Mouse (Mus musculus): ENCODE measurements around the gene Adamts7. TPM values are rescaled to one million over a fixed set of nuclear protein-coding genes. Genes with fewer than 3 reads are reported as not detected.

Gene Adamts7
- polyA plus RNA-seq, 1 experiment from 2014 or later, result 7.0 TPM

GRCm38 (mm10) chr9:90244301-90245151 lies 81.7 kb downstream of the Adamts7 start:
- no peaks in the 10 kb centered on the region for H3K4me1 ChIP-seq (ENCODE audit: control insufficient read depth, insufficient read depth, low read length)
- H3K4me2 ChIP-seq (ENCODE audit: low read length), result no peak overlapping the region
- H3K27me3 ChIP-seq (ENCODE audit: control insufficient read depth, insufficient read depth, low read depth, low read length), result no peaks in the 10 kb centered on the region
- no peak overlapping the region for H3K4me3 ChIP-seq (ENCODE audit: low read depth, low read length)
- H3K9ac ChIP-seq (ENCODE audit: low read depth, low read length), result no peak overlapping the region
- no peak overlapping the region for H3K27ac ChIP-seq (ENCODE audit: low read length)
- no peak for ATAC-seq
- WGBS, result 92% methylated on average over 15 of the region's 15 CpGs
- no peaks in the 10 kb centered on the region for H3K9me3 ChIP-seq (replicated peaks; ENCODE audit: control insufficient read depth, low read length, poor library complexity, severe bottlenecking)
- no peaks in the 10 kb centered on the region; the same call in 1 of the 2 replicates for H3K36me3 ChIP-seq (ENCODE audit: control insufficient read depth, insufficient read depth, low read length)

GRCm38 (mm10) chr9:90245206-90245605 lies 82.3 kb downstream of the Adamts7 start:
- Histone ChIP-seq H3K4me2 (ENCODE audit: low read length) (no peak overlapping the region), H3K27me3 (ENCODE audit: control insufficient read depth, insufficient read depth, low read depth, low read length) (no peaks in the 10 kb centered on the region), H3K9ac (ENCODE audit: low read depth, low read length) (no peak overlapping the region), H3K27ac (ENCODE audit: low read length) (no peak overlapping the region), H3K36me3 (ENCODE audit: control insufficient read depth, insufficient read depth, low read length) (no peaks in the 10 kb centered on the region; the same call in 1 of the 2 replicates), H3K4me3 (ENCODE audit: low read depth, low read length) (no peak overlapping the region), H3K9me3 (replicated peaks; ENCODE audit: control insufficient read depth, low read length, poor library complexity, severe bottlenecking) (no peaks in the 10 kb centered on the region), H3K4me1 (ENCODE audit: control insufficient read depth, insufficient read depth, low read length) (no peaks in the 10 kb centered on the region)
- 93% methylated on average over 6 of the region's 6 CpGs for WGBS
- no peak for ATAC-seq

DNA sequence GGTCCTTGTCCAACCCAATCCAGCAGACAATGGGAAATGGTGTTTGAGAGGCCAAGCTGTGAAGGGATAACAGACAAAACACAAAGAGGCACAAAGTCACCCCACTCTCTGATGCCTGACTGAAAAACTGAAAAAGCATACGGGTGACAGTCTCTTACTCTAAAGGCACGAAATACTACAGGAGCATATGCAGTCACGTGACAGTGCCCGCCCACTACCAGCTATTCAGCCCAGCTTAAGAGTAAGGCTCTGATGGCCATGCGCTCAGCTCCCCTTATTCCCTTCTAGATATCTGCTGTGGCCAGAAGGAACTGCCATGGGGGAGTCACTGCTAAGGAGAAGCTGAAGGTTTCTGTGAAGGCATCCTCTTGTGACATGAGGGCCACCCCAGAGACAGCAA lies 82.9 kb downstream of the Adamts7 start:
- Histone ChIP-seq H3K4me2 (ENCODE audit: low read length) (no peak overlapping the region), H3K4me3 (ENCODE audit: low read depth, low read length) (no peak overlapping the region), H3K27ac (ENCODE audit: low read length) (no peak overlapping the region), H3K9me3 (replicated peaks; ENCODE audit: control insufficient read depth, low read length, poor library complexity, severe bottlenecking) (no peaks in the 10 kb centered on the region), H3K27me3 (ENCODE audit: control insufficient read depth, insufficient read depth, low read depth, low read length) (no peaks in the 10 kb centered on the region), H3K36me3 (ENCODE audit: control insufficient read depth, insufficient read depth, low read length) (no peaks in the 10 kb centered on the region; the same call in 1 of the 2 replicates), H3K9ac (ENCODE audit: low read depth, low read length) (no peak overlapping the region), H3K4me1 (ENCODE audit: control insufficient read depth, insufficient read depth, low read length) (no peaks in the 10 kb centered on the region)
- 94% methylated on average over 5 of the region's 5 CpGs for WGBS
- ATAC-seq, result no peak

DNA sequence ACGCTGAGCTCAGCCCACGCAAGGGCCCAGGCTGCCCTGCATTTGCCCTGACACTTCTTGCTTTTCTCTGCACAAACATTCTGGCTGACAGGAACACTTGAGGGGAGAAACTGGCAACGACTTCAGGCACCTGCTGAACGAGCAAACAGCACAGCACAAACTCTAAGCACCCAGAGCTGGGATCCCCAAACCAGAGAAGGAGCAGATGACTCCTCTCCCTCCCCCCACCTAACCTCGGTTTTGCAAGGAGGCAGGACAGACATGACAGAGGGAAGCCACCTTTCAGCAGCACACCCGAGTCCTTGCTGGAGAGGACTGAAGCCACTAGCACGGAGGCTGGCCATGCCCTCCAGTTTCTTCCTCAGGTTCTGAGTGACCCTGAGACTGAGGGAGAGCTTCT lies 84.4 kb downstream of the Adamts7 start:
- Histone ChIP-seq H3K4me1 (ENCODE audit: control insufficient read depth, insufficient read depth, low read length) (no peaks in the 10 kb centered on the region), H3K4me3 (ENCODE audit: low read depth, low read length) (no peak overlapping the region), H3K27me3 (ENCODE audit: control insufficient read depth, insufficient read depth, low read depth, low read length) (no peaks in the 10 kb centered on the region), H3K27ac (ENCODE audit: low read length) (no peak overlapping the region), H3K36me3 (ENCODE audit: control insufficient read depth, insufficient read depth, low read length) (no peaks in the 10 kb centered on the region; the same call in 1 of the 2 replicates), H3K9me3 (replicated peaks; ENCODE audit: control insufficient read depth, low read length, poor library complexity, severe bottlenecking) (no peaks in the 10 kb centered on the region), H3K9ac (ENCODE audit: low read depth, low read length) (no peak overlapping the region), H3K4me2 (ENCODE audit: low read length) (no peak overlapping the region)
- 84% methylated on average over 7 of the region's 7 CpGs for WGBS
- ATAC-seq, result no peak

DNA sequence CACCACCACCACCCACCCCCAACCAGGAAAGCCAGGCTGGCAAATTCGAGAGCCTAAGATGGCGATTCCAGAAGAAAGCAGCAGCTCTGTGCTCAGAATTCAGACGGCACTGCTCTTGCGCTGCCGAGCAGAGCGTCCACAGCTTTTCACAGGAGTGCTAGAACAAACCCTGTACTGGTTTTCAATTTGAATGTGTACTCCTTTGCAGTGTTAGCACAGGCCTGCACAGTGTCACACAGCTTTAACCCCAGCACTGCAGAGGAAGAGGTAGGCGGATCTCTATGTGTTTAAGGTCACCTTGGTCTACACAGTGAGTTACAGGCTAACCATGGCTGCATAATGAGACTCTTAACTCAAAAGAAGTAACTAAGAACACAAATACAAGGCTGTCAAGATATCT lies 85.5 kb downstream of the Adamts7 start:
- H3K9ac ChIP-seq (ENCODE audit: low read depth, low read length), result no peak overlapping the region
- no peak overlapping the region for H3K27ac ChIP-seq (ENCODE audit: low read length)
- H3K4me2 ChIP-seq (ENCODE audit: low read length), result no peak overlapping the region
- no peak for ATAC-seq
- H3K36me3 ChIP-seq (ENCODE audit: control insufficient read depth, insufficient read depth, low read length), result no peaks in the 10 kb centered on the region; the same call in 1 of the 2 replicates
- WGBS, result 92% methylated on average over 7 of the region's 7 CpGs
- no peaks in the 10 kb centered on the region for H3K9me3 ChIP-seq (replicated peaks; ENCODE audit: control insufficient read depth, low read length, poor library complexity, severe bottlenecking)
- no peak overlapping the region for H3K4me3 ChIP-seq (ENCODE audit: low read depth, low read length)
- no peaks in the 10 kb centered on the region for H3K27me3 ChIP-seq (ENCODE audit: control insufficient read depth, insufficient read depth, low read depth, low read length)
- no peaks in the 10 kb centered on the region for H3K4me1 ChIP-seq (ENCODE audit: control insufficient read depth, insufficient read depth, low read length)

DNA sequence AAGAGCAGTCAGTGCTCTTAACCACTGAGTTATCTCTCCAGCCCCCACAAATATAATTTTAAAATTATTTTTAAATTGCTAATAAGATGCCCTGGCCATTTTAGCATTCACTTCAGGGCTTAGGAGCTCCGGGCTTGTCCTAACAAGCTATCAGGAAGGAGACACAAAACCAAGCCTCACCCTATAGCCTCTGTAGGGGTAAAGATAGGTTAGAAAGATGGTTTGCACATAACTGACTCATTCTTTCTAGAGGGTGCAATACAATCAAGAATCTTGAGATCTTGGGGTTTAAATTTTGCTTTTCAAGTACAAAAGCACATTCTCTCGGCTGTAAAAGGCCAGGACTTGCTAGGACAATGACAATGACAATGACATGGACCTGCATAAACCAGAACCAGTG lies 86.2 kb downstream of the Adamts7 start:
- H3K9me3 ChIP-seq (replicated peaks; ENCODE audit: control insufficient read depth, low read length, poor library complexity, severe bottlenecking), result no peaks in the 10 kb centered on the region
- 94% methylated on average over 2 of the region's 2 CpGs for WGBS

GRCm38 (mm10) chr9:90250141-90250775 lies 87.4 kb downstream of the Adamts7 start:
- no peak overlapping the region for H3K27ac ChIP-seq (ENCODE audit: low read length)
- H3K27me3 ChIP-seq (ENCODE audit: control insufficient read depth, insufficient read depth, low read depth, low read length), result no peaks in the 10 kb centered on the region
- H3K4me3 ChIP-seq (ENCODE audit: low read depth, low read length), result no peak overlapping the region
- no peak overlapping the region for H3K4me2 ChIP-seq (ENCODE audit: low read length)
- WGBS, result 91% methylated on average over 5 of the region's 5 CpGs
- no peak overlapping the region for H3K9ac ChIP-seq (ENCODE audit: low read depth, low read length)
- no peaks in the 10 kb centered on the region for H3K9me3 ChIP-seq (replicated peaks; ENCODE audit: control insufficient read depth, low read length, poor library complexity, severe bottlenecking)
- H3K4me1 ChIP-seq (ENCODE audit: control insufficient read depth, insufficient read depth, low read length), result no peaks in the 10 kb centered on the region
- no peaks in the 10 kb centered on the region; the same call in 1 of the 2 replicates for H3K36me3 ChIP-seq (ENCODE audit: control insufficient read depth, insufficient read depth, low read length)
- ATAC-seq, result no peak

More for the DNA sequence above, 86.2 kb downstream of the Adamts7 start:
- Histone ChIP-seq H3K4me2 (ENCODE audit: low read length) (no peak overlapping the region), H3K27ac (ENCODE audit: low read length) (no peak overlapping the region), H3K36me3 (ENCODE audit: control insufficient read depth, insufficient read depth, low read length) (no peaks in the 10 kb centered on the region; the same call in 1 of the 2 replicates), H3K27me3 (ENCODE audit: control insufficient read depth, insufficient read depth, low read depth, low read length) (no peaks in the 10 kb centered on the region), H3K9ac (ENCODE audit: low read depth, low read length) (no peak overlapping the region), H3K4me3 (ENCODE audit: low read depth, low read length) (no peak overlapping the region), H3K4me1 (ENCODE audit: control insufficient read depth, insufficient read depth, low read length) (no peaks in the 10 kb centered on the region)
- ATAC-seq, result no peak

- Histone ChIP-seq H3K9ac (ENCODE audit: low read depth, low read length) (no peak overlapping the region), H3K4me1 (ENCODE audit: control insufficient read depth, insufficient read depth, low read length) (no peaks in the 10 kb centered on the region), H3K27ac (ENCODE audit: low read length) (no peak overlapping the region), H3K4me2 (ENCODE audit: low read length) (no peak overlapping the region), H3K27me3 (ENCODE audit: control insufficient read depth, insufficient read depth, low read depth, low read length) (no peaks in the 10 kb centered on the region), H3K4me3 (ENCODE audit: low read depth, low read length) (no peak overlapping the region), H3K9me3 (replicated peaks; ENCODE audit: control insufficient read depth, low read length, poor library complexity, severe bottlenecking) (no peaks in the 10 kb centered on the region), H3K36me3 (ENCODE audit: control insufficient read depth, insufficient read depth, low read length) (no peaks in the 10 kb centered on the region; the same call in 1 of the 2 replicates)
- ATAC-seq, result no peak
- WGBS, result 91% methylated on average over 13 of the region's 13 CpGs
Measured at GRCm38 (mm10) chr9:90250964-90251750, 88.3 kb downstream of the Adamts7 start.
